Mouse (Mus musculus) inflammation-experienced regulatory T-cells, adult 6 months (primary cell): ENCODE measurements around the gene Msx1. TPM values are rescaled to one million over a fixed set of nuclear protein-coding genes. Genes with fewer than 3 reads are reported as not detected.

ENCODE experiments used
- ATAC-seq: one replicate; pipeline ENCODE4 v1.8.0; 2017
- polyA plus RNA-seq, 3 experiments: library from polyadenylated mRNA; unstranded; fragments of 100-300 nt; shearing (Covaris generic); gene quantifications; one replicate each; pipeline ENCODE4 v1.2.1; 2017

Msx1 gene
- polyA plus RNA-seq, 3 experiments from 2014 or later, result not detected

DNA sequence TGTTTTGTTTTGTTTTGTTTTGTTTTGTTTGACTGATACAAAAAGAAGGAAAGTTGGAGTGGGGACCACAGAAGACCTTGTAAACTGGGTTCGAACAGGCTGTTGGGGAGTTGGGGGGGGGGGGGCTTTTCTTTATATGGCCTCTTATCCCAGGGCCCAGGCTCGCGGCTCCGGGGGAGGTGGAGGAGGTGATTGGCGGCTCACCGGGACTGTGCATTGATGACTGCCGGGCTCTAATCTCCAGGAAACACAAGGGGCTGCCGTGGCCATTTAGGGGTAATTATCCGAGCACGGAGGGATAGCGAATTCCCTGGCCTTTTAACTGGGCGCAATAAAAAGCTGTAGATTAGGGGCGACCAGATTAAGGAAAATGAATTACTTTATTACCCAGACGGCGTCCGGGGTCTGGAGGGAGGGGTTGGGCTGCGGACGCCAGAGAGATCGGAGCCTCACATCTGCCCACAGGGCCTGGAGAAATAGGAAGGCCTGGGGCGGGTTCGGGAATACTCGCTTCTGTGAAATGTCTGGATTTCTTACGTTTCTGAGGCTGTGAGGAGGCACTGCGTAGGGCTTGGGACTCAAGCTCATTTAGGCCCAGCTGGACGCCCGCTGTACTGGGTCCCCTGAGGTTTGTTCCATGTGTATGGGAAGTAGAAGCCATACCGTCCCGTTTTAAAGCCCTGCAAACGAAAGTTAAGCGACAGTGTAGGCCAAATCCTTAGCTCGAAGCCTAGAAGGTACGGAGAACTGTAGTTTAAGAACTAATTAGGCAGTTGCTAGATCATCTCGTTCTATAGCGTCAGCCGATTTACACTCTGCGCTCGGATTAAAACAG lies 1.4 kb upstream of the Msx1 start:
- no peak for ATAC-seq

DNA sequence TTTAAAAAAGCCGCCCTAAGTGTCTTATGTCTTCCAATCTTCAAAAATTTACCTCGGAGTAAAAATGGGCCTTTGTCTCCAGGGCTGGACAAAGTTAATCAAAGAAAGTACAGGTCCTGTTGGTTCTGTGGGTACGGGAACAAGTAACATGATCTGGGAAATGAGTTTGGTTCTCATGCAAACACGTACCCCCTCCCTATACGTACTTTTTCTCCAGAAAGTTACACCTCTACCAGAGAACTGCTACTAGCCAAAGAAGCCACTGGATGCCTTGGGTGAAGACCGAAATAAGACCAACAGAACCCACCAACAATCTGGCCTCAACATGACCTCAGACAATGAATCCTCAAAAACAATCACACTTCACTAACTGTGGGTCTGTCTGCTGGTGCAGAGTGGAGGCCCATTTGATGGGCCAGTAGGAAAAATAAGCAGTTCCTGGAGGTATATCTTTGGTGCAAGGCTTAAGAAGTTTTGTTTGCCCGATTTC lies 773 bp upstream of the Msx1 start:
- no peak for ATAC-seq

DNA sequence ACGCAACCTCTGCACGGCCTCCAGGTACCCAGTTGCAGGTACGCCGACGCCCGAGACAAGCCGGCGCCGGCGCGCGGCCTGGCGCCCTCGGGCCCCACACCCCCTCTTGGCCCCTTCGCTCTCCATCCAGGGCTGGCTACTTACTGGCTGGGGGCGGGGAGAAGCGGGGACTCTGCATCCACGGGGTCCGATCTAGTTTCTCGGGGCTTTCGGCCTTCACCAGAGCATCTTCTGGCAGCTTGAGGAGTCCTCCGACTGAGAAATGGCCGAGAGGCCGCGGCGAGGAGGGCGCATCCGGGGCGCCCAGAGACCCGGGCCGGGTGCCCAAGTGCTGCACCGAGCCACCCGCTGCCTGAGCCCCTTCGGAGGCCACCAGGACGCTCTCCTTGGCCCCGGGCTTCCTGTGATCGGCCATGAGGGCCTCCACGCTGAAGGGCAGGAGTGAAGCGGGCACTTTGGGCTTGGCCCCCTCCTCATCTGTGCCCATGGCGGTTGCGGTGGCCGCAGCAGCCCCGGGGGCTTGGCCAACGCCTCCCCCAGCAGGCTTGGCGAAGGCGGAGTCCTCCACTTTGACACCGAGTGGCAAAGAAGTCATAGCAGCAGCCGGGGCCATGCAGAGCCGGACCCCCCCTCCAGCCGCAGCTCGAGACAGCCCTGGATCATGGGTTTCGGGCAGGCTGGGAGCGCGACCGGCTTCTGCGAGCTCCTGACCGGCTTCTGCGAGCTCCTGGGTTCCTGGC lies 492 bp downstream of the Msx1 start:
- no peak for ATAC-seq

DNA sequence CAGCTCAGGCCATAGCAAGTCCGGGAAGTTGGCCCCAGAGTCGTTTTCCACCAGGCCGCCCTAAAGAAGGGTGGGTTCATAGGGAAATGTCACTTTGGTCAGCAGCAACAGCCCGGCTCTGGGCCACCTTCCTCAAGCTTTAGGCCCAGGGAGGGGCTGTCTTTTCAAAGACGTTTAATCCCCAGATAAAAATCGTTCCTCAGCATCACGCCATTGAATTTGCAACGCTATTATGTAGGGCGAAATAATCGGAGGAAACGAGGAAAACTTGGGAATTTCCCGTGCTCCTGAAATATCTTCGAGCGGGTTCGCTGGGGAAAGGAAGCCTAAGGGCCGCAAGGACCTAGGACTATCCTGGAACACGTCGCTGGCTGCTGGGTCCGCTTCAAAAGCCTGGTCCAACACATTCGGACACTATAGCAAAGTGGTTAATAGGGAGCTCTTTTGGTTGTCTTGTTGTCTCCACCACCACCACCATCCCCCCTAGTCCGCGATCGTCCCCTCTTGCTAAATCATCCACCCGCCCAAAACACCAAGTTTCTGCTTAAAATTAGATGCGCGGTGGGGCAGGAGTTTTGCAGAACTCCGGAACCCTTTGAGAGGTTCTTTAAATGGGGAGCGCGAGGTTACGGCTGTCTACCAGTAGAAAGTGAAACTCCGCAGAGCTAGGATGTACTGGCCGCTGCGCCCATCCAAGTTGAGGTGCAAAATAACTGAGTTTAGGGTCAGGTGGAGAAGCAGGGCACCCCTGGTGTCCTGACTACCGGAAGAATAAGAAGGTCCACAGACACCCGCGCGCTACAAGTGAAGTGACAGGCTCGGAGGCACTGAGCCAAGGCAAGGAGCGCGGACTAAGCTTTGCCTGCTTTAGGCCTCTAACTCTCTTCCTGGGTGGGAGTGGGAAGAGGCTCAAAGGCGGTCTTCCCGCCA lies 1.3 kb downstream of the Msx1 start:
- no peak for ATAC-seq

DNA sequence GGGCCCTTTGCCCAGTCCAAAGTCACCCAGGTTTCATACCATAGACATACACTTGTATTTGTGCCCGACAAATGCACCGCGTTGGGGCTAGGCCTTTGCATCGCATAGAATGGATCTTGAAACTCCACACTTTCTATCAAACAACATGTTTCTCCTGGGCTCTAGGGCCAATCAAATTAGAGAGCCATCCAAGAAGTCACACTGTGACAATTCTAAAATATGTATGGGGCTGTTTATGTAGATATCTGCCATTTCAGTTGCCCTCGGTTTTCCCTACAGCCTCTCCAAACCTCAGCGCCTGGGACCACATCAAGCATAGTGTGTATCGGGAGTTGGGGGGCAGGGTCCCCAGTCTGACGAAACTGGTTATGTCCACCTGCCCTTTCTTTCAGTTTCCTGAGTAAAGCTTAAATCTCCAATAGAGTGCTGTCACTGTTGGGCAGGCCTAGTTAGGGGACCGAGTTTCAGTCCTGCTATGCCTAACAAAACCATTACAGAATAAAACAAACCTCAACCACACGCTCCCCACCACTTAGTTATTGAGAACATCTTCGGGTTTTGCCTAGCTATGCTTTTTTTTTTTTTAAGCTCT lies 2.2 kb downstream of the Msx1 start:
- ATAC-seq, result no peak

DNA sequence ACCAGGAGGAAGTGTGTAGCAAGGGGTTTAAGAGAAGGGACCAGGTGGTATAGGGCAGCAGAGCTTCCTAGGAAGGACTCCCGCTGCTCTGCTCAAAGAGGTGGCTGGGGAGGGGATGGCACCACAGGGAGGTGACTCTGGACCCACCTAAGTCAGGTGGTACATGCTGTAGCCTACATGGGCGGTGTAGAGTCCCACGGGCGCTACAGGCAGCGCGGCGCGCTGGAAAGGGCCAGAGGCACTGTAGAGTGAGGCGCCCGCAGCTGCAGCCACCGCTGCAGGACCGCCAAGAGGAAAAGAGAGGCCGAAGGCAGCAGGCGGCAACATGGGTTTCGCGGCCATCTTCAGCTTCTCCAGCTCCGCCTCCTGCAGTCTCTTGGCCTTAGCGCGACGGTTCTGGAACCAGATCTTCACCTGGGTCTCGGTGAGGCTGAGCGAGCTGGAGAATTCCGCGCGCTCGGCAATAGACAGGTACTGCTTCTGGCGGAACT lies 3.2 kb downstream of the Msx1 start:
- no peak for ATAC-seq

DNA sequence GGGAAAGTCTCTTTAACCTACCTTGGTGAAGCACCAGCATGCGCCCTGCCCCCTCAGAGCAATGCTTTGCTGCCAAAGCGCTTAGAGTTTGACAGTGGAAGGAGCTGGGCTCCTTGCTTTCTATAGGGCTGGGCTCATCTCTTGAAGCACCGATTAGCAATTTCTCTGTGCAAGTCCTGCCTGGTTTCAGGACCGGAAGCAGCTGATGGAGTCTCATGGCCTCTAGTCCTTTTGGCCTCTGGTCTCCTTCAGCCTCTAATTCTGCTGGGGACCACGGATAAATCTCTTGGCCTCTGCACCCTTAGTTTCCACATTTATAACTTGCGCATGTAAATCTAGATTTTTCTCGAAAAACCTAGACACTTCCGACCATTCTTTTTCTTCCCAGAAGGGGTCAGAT lies 3.7 kb downstream of the Msx1 start:
- no peak for ATAC-seq

DNA sequence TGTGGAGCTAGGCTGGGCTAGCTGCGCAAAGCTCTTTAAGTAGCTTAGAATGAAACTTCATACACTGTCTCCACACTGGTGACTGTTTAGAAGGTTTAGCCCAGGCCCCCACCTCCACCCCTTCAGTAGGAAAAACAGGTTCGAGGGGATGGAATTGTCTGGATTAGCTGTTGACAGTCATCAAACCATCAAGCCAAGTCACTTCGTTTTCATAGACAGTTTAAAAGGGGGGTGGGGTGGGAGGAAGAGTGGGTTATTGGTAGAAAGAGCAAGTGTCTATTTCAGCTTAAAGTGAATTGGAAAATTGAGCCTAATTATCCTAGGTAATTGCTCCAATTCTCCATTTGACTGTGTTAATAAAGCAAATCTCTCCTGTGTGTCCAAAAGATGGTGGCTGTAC lies 4.4 kb downstream of the Msx1 start:
- no peak for ATAC-seq

DNA sequence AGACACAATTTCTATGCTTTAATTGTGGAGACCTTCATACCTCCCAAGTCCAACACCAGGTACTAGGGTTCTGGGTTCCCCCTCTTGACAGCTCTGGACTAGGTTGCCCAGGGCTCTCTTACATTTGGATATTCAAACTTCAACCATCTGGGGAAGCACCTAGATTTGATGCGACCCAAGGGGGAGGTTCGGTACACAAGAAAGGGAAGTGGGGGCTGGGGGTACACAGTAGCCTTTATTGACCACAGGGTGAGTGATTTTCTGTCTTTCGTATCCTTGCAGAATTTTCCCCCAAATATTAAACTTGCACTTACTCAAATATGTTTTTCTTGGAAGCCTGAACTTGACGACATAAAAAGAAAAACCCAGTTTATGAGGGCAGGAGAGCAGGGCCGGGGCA lies 4.8 kb downstream of the Msx1 start:
- ATAC-seq, result no peak

DNA sequence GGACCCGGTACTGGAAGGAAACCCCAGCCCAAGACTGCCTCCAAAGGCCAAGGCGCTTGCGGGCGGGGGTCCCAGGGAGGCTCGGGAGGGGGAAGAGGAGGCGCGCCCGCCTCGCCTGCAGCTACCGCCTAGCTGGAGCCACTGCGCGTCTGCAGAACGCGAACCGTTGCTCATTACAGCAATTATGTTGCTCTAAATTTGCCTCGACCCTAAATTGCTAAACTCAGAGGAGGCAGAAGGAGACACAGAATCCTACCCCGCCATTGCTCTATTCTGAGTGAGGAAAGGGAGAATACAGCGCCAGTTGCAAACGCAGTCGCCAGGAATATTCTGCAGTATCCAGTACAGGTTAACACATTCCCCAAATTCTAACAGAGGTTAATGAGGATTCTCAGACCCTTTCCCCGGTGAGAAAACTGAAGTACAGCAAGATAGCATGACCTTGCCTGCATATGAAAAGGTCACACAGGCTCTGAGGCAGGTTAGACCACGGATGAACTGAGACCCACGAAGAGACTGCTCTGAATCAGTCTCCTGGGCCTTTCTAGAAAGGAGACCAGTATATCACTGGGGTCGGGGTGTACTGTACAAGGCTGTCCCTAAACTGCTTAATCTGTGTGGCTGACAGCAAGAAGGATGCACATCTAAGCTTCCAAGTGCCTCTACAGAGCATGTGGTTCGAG lies 5.7 kb downstream of the Msx1 start:
- no peak for ATAC-seq

DNA sequence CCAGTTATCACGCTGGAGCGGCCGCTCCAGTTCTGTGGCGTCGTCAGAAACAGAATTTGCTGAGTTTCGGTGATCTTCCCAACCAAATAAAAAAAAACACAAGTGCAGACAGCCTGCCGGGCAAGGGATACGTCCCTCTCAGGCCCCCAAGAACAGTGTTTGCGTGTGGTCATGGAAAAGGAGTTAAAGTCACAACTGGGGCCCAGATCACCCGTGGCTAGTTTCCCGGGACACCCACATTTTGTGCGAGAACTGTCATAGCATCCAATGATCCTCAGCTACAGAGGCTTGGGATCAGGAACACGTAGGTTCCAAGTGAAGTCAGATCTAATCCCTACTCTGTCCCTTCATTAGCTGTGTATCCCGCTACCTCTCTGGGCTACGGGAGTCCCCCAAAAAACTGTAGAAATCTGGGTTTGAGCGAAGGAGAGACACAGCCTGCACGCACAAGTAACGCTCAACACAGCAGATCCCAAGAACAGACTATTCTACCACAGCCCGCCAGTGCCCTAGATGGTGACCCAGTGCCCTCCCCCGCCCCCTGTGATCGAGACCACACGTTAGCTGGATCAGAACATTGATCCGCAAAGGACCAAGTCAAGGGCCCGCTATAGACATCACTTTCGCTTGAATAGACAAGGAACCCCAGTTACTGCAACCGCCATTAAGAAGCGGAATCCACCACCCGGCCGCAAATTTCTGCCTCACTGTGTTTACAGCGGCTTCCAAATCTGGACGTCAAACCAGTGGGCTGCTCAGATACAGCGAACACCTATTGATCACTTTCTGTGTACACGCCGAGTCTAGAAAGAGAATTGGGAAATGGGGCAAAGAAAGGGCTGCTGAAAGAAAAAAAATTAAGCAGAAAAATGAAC lies 6.5 kb downstream of the Msx1 start:
- ATAC-seq, result no peak

DNA sequence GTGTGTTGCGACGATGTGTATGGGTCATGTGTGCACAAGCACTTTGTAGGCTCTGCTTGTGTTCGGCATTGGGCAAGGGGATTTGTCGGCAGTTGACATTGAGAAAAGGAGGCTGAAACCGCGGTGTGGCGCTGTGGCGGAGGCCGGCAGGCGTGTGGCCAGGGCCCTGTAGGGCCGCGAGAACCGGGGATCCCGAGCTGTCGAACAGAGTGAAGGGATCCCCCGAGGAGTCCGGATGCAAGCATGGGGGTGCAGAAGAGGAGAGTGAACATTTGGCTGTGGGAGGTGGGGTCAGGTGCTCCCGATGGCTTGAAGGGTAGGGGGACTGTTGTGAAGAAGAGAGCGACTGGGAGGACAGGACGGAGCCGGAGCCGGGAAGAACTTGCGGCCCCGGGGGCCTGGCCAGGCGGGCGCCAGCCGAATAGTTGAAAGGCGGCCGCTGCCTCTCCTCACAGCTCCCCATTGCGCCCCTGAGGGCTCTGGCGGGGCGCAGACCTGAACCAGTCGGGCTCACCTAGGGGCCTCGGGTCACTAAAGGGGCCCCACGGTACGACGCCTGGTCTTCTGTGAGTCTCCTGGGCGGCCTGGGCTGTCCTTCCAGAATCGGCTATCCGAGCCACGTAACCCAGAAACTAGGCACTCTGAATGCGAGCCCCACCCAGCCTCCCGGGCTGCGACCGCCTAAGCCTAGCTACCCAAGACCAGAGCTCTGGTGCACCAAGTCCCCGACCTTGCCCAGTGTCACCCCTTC lies 7.3 kb downstream of the Msx1 start:
- no peak for ATAC-seq

DNA sequence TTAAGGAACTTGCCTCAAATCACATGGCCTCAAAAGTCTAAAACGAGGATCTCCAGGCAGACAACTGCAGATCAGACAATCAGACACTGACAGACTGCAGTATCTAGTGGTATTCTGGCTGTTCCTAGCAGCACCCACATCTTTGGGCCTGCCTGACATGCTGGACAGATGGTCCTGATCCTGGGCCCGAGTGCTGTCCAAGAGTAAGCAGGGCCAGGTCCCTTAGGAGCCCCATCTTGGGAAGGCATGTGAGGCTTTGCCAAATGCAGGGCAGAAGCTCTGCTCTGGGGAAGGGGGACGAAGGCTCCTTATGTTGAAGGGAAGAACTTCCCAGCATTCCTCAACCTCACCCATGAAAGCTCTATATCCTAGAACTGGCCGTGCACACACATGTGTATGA lies 8.5 kb downstream of the Msx1 start:
- no peak for ATAC-seq

DNA sequence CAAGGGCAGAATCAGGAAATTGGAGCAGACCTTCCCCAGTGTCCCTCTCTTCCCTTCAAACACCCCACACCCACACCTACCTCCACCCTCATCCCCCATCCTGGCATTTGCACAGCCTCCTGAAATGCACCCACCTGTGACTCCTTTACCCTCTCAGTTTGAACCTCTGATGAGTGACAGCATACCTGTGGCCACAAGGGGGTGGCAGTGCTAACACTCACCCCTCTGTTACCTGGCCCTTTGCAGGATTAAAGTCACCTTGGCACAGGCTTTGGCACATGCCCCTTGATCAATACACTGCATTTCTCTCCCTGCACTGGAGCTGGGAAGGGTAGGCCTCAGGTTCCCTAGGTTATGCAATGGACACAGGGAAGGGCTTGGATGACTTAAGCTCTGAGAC lies 10.2 kb downstream of the Msx1 start:
- ATAC-seq, result no peak

DNA sequence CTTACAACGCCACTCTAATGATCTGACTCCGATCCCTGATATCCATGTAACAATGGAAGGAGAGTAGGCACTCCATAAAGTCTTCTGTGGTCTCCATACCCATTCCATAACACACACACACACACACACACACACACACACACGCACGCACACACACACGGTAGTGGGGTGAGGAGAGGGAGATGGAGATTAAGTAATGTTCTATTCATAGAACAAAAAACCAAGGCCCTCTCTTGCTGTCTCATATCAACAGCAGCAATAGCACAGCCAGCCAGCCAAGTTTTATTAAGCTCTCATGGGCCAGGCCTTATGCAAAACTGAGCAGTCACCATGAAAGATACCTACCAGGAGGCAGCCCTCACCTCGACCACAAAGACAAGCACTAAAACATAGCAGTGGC lies 19.1 kb downstream of the Msx1 start:
- no peak for ATAC-seq

DNA sequence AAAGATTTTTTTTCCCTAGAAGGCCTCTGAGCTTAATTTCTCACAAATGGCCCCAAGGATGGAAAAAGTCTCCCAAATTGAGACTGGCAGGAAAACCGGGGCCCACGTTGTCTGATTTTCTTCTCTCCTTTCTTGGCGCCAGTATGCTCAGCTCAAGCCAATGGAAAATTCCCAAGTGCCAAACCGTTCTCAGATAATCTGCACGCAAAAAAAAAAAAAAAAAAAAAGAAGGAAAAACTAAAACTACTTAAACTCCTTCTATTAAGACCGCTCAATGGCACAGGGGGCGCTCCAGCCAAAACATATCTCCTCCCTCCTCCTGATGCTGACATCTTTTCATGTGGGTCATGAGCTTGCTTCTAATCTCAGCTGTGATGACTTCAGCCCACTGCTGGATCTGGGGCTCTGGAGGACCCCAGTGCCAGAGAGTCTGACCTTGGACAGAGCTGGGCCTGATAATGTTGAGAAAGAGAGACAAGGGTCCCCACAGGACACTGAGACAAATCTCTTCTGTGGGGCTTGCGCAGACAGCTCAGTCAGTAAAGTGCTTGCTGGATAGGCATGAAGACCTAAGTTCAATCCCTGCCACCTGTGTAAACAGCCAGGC lies 19.8 kb downstream of the Msx1 start:
- ATAC-seq, result no peak

DNA sequence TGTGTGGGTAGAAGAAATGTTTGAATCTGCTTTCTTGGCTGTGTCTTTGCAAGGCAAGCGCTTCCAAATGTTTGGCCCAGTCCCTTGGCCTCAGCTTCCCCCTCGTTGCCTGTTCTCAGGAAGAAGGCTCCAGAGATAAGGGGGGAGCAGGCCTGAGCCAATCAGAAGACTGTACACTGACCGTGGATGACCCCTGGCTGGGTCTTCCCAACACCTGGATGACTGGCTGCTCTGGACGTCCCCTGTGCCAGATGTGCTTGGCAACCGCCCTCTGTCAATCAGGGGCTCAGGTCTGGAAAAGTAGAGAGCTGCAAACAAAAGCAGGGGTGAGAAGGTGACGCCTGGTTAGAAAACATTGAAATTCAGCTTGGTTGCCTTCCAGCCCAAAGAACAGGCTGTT lies 27.1 kb downstream of the Msx1 start:
- ATAC-seq, result no peak

DNA sequence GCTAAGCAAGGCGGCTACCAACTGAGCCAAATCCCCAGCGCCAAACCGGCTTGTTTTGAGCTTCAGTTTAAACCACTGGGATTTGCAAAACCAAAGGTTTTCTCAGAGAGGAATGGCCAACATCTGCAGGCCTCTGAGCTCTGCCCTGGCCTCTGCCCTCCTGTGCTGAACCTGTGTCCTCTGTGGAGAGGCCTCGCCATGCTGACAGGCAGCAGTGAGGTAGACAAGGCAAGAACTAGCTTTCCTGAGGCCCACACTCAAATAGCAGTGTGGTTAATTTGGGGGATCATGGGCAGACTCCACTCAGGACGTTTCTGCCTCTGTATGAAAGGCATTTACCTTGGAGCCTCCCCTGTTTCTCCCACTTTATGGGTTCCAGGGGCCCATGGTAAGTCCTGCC lies 27.6 kb downstream of the Msx1 start:
- ATAC-seq, result no peak

DNA sequence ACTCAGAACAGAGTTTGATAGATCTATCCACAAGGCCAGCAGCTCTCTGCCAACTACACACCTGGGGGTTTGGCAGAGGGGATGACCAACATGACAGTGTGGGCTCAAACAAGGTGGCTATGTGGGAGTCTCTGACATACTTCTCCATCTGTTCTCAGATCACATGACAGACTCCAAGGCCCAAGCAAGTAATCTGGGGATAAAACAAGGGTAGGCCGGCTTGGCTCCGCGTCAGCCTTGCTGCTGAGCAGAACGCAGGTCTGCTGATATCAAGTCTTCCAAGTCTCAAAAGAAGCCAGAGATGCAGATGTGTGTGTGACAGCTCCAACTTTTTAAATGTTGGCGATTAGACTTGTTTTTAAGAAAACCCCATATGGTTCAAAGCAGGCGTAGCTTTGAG lies 28.7 kb downstream of the Msx1 start:
- ATAC-seq, result no peak

DNA sequence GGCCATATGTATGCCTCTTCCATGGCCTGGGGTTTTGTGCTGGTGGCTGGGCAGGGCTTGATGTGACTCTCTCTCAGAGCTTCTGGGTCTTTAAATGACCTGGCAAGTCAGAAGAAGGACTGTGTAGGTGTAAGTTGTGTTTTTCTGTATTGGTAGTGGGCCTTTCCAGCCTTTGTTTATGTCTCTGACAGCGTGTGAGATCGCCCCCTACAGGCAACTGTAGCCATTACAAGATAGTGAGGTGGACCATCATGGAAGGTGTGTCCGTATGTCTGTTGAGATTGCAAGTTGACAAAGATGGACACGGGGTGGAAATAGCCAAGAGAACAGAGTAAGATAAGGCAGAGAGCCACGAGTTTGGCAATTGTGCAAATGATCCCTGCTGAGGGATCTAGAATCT lies 32.2 kb downstream of the Msx1 start:
- ATAC-seq, result no peak
